Mouse (Mus musculus): Measurements from ENCODE around the gene Arl4c.

- TF ChIP-seq EP300 (IDR thresholded peaks at IDR 0.05; ENCODE audit: low read depth) = no peak
- TF ChIP-seq CTCF (IDR thresholded peaks at IDR 0.05; ENCODE audit: low read depth) = peak; percentile 13; the same call in 1 of the 2 replicates
These were observed 66.4 kb downstream of the Arl4c start for GRCm38 (mm10) chr1:88635659-88636058.

Measured in liver, embryonic 14.5 days (tissue).